Mouse (Mus musculus) kidney, adult 2 months (tissue): Measurements from ENCODE around the gene Tshz2. TPM values are rescaled to one million over a fixed set of nuclear protein-coding genes. Genes with fewer than 3 reads are reported as not detected.

ENCODE experiments used
- DNase-seq: peaks from one replicate; pipeline ENCODE4 v3.0.0; 2021
- H3K27ac ChIP-seq: fragments of 200-500 bp; 2 replicates; pipeline ENCODE4 v1.5.1; 2012; ENCODE audit warnings: low read depth, low read length, control low read depth, inconsistent platforms; ENCODE audit not compliant: insufficient read depth
- H3K27me3 ChIP-seq: fragments of 200-500 bp; replicated peaks from 2 replicates; pipeline ENCODE4 v1.6.1; 2012; ENCODE audit warnings: mild to moderate bottlenecking, moderate library complexity, low read length, inconsistent platforms; ENCODE audit not compliant: control insufficient read depth, insufficient read depth
- H3K36me3 ChIP-seq: fragments of 200-500 bp; 2 replicates; pipeline ENCODE4 v1.6.1; 2012; ENCODE audit warnings: mild to moderate bottlenecking, moderate library complexity, low read length, inconsistent platforms; ENCODE audit not compliant: control insufficient read depth, insufficient read depth
- H3K4me1 ChIP-seq: fragments of 200-500 bp; 2 replicates; pipeline ENCODE4 v1.6.1; 2011; ENCODE audit warnings: low read length; ENCODE audit not compliant: control insufficient read depth, insufficient read depth
- H3K4me3 ChIP-seq: fragments of 200-500 bp; 2 replicates; pipeline ENCODE4 v1.5.1; 2011; ENCODE audit warnings: mild to moderate bottlenecking, low read depth, low read length, control low read depth; ENCODE audit not compliant: insufficient read depth
- CTCF ChIP-seq: fragments of 200-500 bp; conservative IDR thresholded peaks from 2 replicates; pipeline ENCODE4 v1.5.1; 2011; ENCODE audit warnings: low read depth, mild to moderate bottlenecking, control low read depth, low read length, moderate library complexity, mixed read lengths; ENCODE audit not compliant: insufficient read depth, insufficient read length
- POLR2A ChIP-seq: fragments of 200-500 bp; IDR thresholded peaks from one replicate; pipeline ENCODE4 v1.6.1; 2011; ENCODE audit warnings: low read depth, low read length, control low read depth
- WGBS: fragments of 180-500 bp; shearing (Covaris S2); methylation state at CpG from one replicate; pipeline ENCODE4 v1.1.7; 2018; 5-methylcytosine and 5-hydroxymethylcytosine counted together
- polyA plus RNA-seq: library from polyadenylated mRNA; depleted of rRNA; stranded (reverse); fragments of >200 nt; gene quantifications from 2 replicates; pipeline ENCODE4 v1.2.3, GENCODE M21; 2012

Gene Tshz2
- polyA plus RNA-seq, 1 experiment, result 17.6 TPM

DNA sequence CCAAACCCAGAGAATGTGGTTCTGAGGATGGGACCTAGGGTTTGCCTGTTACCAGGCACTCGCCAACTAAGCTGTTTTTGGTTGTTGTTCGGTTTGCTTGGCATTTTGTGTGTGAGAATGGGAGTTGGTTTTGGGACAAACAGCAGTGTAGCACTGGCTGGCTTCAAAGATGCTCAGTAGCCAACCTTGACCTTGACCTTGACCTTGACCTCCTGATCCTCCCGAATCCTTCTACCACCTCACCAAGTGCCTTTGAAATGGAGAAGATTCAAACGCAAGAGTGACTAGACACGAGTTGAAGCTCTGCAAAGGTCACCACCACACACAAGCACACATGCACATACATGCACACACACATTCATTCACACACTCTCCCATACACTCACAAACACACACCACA, 470.5 kb downstream of the Tshz2 start:
- Histone ChIP-seq H3K27ac (no peak overlapping the region), H3K27me3 (no peaks in the 10 kb centered on the region), H3K36me3 (no peaks in the 10 kb centered on the region), H3K4me1 (no peaks in the 10 kb centered on the region), H3K4me3 (no peak overlapping the region)
- WGBS, result 71% methylated on average over 5 of the region's 5 CpGs
- DNase-seq, result no peak
- TF ChIP-seq POLR2A, result no peak
- TF ChIP-seq CTCF, result no peak

DNA sequence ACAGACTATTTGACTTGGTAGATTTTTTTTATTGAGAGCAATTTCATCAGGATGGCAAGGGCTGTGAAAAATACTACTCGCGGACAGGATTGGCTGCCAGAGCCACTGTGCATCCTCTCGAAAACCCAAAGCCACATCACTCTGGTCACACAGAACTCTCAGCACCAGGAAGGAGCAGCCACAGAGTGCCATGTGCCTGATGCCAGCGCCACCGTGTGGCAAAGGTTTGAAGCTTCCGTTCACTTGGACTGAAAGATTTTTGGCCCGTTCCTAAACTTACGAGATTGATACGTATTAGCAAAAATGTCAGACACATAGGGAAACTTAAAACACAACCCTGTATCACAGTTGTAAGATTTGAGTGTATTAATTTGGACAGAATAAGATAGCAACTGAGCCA, 471.0 kb downstream of the Tshz2 start:
- WGBS, result 36% methylated on average over 9 of the region's 9 CpGs
- H3K4me3 ChIP-seq, result no peak overlapping the region

DNA sequence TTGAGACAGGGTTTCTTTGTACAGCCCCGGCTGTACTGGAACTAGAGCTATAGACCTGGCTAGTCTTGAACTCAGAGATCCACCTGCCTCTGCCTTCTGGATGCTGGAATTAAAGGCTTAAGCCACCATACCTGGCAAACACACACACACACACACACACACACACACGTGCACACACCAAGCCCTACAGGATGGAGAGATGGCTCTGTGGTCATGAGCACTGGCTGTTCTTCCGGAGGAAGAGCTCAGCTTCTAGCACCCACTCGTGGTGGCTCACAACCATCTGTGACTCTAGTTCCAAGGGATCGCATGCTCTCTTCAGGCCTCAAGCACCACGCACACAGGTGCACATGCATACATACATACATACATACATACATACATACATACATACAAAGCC, 471.6 kb downstream of the Tshz2 start:
- H3K4me3 ChIP-seq, result no peak overlapping the region
- H3K36me3 ChIP-seq, result no peaks in the 10 kb centered on the region
- H3K27me3 ChIP-seq, result no peaks in the 10 kb centered on the region
- no peak for TF ChIP-seq CTCF
- TF ChIP-seq POLR2A, result no peak
- WGBS, result 95% methylated on average over 6 of the region's 6 CpGs
- no peaks in the 10 kb centered on the region for H3K4me1 ChIP-seq
- no peak for DNase-seq
- no peak overlapping the region for H3K27ac ChIP-seq

More for the DNA sequence above, 471.0 kb downstream of the Tshz2 start:
- no peak overlapping the region for H3K27ac ChIP-seq
- TF ChIP-seq CTCF (peak; percentile 92), POLR2A (no peak)
- no peaks in the 10 kb centered on the region for H3K36me3 ChIP-seq
- no peaks in the 10 kb centered on the region for H3K4me1 ChIP-seq
- peak; percentile 54 for DNase-seq
- no peaks in the 10 kb centered on the region for H3K27me3 ChIP-seq

DNA sequence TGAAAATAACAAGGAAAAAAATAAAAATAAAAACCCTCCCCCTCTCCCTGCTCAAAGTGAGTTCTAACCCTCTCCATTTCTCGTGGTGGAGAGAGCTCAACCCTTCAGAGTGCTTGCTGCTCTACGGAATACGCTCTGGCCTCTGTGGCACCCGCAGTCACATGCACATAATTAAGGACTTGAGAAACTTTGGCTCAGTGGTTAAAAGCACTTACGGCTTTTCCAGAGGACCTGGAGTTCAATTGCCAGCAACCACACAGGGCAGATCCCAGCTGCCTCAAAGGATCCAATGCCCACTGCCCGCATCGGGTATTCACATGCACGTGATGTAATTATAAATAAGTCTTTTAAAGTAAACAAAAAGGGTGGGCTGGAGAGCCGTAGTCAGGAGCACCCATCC, 473.2 kb downstream of the Tshz2 start:
- no peak overlapping the region for H3K27ac ChIP-seq
- TF ChIP-seq POLR2A, result no peak
- TF ChIP-seq CTCF, result no peak
- H3K36me3 ChIP-seq, result no peaks in the 10 kb centered on the region; the same call in 1 of the 2 replicates
- no peak for DNase-seq
- H3K27me3 ChIP-seq, result no peaks in the 10 kb centered on the region
- no peak overlapping the region for H3K4me3 ChIP-seq
- H3K4me1 ChIP-seq, result no peaks in the 10 kb centered on the region; the same call in 1 of the 2 replicates
- 63% methylated on average over 9 of the region's 9 CpGs for WGBS

DNA sequence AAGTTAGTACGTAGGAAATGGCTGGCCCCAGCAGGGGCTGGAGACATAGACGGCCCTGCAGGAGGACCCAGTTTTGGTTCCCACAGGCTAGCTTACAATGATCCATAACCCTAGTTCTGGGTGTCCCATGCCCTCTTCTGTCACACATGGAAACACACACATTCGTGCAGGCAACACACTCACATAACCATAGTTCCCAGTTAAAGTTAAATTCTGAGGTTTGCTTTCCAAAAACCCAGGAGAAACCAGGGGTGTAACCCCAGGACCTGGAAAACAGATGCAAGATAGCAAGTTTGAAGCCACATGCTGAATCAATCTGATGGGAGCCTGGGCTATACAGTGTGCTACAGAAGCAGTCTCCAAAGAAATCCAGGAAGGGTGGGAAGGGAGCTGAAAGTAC, 475.0 kb downstream of the Tshz2 start:
- WGBS, result 69% methylated on average over 3 of the region's 3 CpGs

DNA sequence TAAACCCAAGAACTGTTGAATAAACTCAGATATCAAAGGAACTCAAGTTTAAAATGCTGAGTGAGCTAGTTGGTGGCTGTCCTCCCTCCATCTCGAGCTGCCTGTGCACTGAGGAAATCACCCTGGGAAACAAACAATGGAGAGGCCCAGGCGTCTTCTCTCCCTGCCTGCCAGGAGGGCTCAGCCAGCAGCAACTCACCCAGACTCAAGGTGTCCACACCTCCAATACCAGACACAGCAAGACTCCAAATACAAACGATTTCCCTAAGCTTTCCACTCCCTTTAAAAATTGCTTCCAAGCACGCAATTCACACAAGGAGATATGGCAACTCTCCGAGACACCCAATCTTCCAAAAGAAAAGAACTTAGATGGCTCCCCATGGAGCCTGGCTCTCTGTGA, 476.7 kb downstream of the Tshz2 start:
- Histone ChIP-seq H3K27me3 (no peaks in the 10 kb centered on the region), H3K4me1 (no peaks in the 10 kb centered on the region; the same call in 1 of the 2 replicates), H3K4me3 (no peak overlapping the region), H3K36me3 (no peaks in the 10 kb centered on the region; the same call in 1 of the 2 replicates), H3K27ac (no peak overlapping the region)
- no peak for TF ChIP-seq CTCF
- no peak for TF ChIP-seq POLR2A
- WGBS, result 66% methylated on average over 5 of the region's 5 CpGs
- DNase-seq, result no peak

More for the DNA sequence above, 475.0 kb downstream of the Tshz2 start:
- Histone ChIP-seq H3K27ac (no peak overlapping the region), H3K4me3 (no peak overlapping the region), H3K27me3 (no peaks in the 10 kb centered on the region), H3K4me1 (no peaks in the 10 kb centered on the region; the same call in 1 of the 2 replicates), H3K36me3 (no peaks in the 10 kb centered on the region; the same call in 1 of the 2 replicates)
- TF ChIP-seq CTCF (no peak), POLR2A (no peak)
- no peak for DNase-seq

GRCm38 (mm10) chr2:170110306-170110705, 477.5 kb downstream of the Tshz2 start:
- no peaks in the 10 kb centered on the region; the same call in 1 of the 2 replicates for H3K4me1 ChIP-seq
- no peak overlapping the region for H3K27ac ChIP-seq
- peak; percentile 58 for DNase-seq
- no peaks in the 10 kb centered on the region; the same call in 1 of the 2 replicates for H3K36me3 ChIP-seq
- no peak for TF ChIP-seq CTCF
- TF ChIP-seq POLR2A, result no peak
- no peaks in the 10 kb centered on the region for H3K27me3 ChIP-seq
- H3K4me3 ChIP-seq, result no peak overlapping the region
- WGBS, result 51% methylated on average over 8 of the region's 8 CpGs
